8 mouse cellular contexts compared by ENCODE assay signal in genomic region chr15:27905341-27905740, GRCm38 (mm10).
DNase-seq lines count a peak whose midpoint lies in the region; ATAC-seq and TF ChIP-seq lines count a peak whose summit lies in the region.
"Had no signal": no experiment of that assay in that cellular context is flagged by ENCODE, and none has a peak within 500 bp of the region (broad histone marks: within the 10 kb centered on the region; RNA-seq: fewer than 3 reads in every experiment).

No protein-coding gene starts in this region.

- TF ChIP-seq CTCF in spleen, adult 2 months (IDR thresholded peaks at IDR 0.05; ENCODE audit: extremely low read depth, insufficient read depth, insufficient read length, insufficient replicate concordance) = peak; percentile 1; the same call in 1 of the 2 replicates

- no peak overlapping the region for H3K4me3 ChIP-seq in spleen, adult 2 months (ENCODE audit: extremely low read depth, insufficient read depth, insufficient read length)
- no peak overlapping the region for H3K4me3 ChIP-seq in forebrain, embryonic 15.5 days
- H3K4me3 ChIP-seq: liver, embryonic 15.5 days had no signal

- H3K4me2 ChIP-seq in forebrain, embryonic 15.5 days (replicated peaks) = no peak overlapping the region
- H3K4me2 ChIP-seq: liver, embryonic 15.5 days had no signal

- DNase-seq in spleen, adult 2 months (ENCODE audit: low read depth in 1 of 2, low spot score in 2 of 2) = no peak
- no peak for DNase-seq in spleen, postnatal 4 days (ENCODE audit: low spot score in 2 of 2)
- peak; percentile 81 for DNase-seq in brain, adult 2 months (ENCODE audit: low read depth, low spot score)
- DNase-seq in kidney, adult 9 months = peak; percentile 45
- no peak for DNase-seq in natural killer cell, adult 2 months (ENCODE audit: low spot score in 2 of 2)

- H3K27ac ChIP-seq in spleen, adult 2 months (ENCODE audit: insufficient read depth, low read length) = no peak overlapping the region
- no peak overlapping the region for H3K27ac ChIP-seq in forebrain, embryonic 15.5 days (replicated peaks)
- H3K27ac ChIP-seq: liver, embryonic 15.5 days had no signal

- H3K9me3 ChIP-seq in forebrain, embryonic 15.5 days = no peaks in the 10 kb centered on the region
- H3K9me3 ChIP-seq: liver, embryonic 15.5 days had no signal

- 85% methylated on average over 6 of the region's 6 CpGs for WGBS in spleen, adult 2 months
- 63% methylated on average over 6 of the region's 6 CpGs for WGBS in forebrain, embryonic 15.5 days

- no peak overlapping the region for H3K9ac ChIP-seq in forebrain, embryonic 15.5 days (replicated peaks)
- H3K9ac ChIP-seq: liver, embryonic 15.5 days had no signal

- ATAC-seq in forebrain, embryonic 15.5 days (replicated peaks) = peak; percentile 27; the same call in 1 of the 2 replicates
- 0 out of 2 replicates have a peak, but pooled peaks have one; percentile 26 for ATAC-seq in megakaryocyte progenitor cell, adult 5-6 weeks (replicated peaks; ENCODE audit: poor library complexity)

- no peaks in the 10 kb centered on the region for H3K4me1 ChIP-seq in spleen, adult 2 months (ENCODE audit: control insufficient read depth, insufficient read depth, insufficient read length)
- peaks cover 49% of the 10 kb centered on the region for H3K4me1 ChIP-seq in forebrain, embryonic 15.5 days
- H3K4me1 ChIP-seq: liver, embryonic 15.5 days had no signal

- H3K27me3 ChIP-seq in spleen, adult 2 months (ENCODE audit: control insufficient read depth, insufficient read depth, low read length) = no peaks in the 10 kb centered on the region
- no peaks in the 10 kb centered on the region for H3K27me3 ChIP-seq in forebrain, embryonic 15.5 days
- H3K27me3 ChIP-seq: liver, embryonic 15.5 days had no signal

- H3K36me3 ChIP-seq in spleen, adult 2 months (ENCODE audit: control insufficient read depth, insufficient read depth, low read length) = no peaks in the 10 kb centered on the region
- H3K36me3 ChIP-seq in forebrain, embryonic 15.5 days = peaks cover 15% of the 10 kb centered on the region
- H3K36me3 ChIP-seq: liver, embryonic 15.5 days had no signal

- TF ChIP-seq POLR2A in spleen, adult 2 months (IDR thresholded peaks at IDR 0.05; ENCODE audit: low read depth, low read length) = no peak

Comparison
In these comparisons a context has a peak if more than half of its experiments do, and no peak if none do; other contexts are left out.
1. DNase-seq: peak in brain, adult 2 months (single experiment) and kidney, adult 9 months (single experiment); none in spleen, adult 2 months (0 of 2), spleen, postnatal 4 days (0 of 2) and natural killer cell, adult 2 months (0 of 2).